Comparison of ENCODE assay signal across 28 mouse cellular contexts in genomic region chr5:72496756-72497155, GRCm38 (mm10). TPM values are rescaled to one million over a fixed set of nuclear protein-coding genes. Genes with fewer than 3 reads are reported as not detected.
"Had no signal": no experiment of that assay in that cellular context is flagged by ENCODE, and none has a peak within 500 bp of the region (broad histone marks: within the 10 kb centered on the region; RNA-seq: fewer than 3 reads in every experiment).

No protein-coding gene starts in this region.

- H3K27ac ChIP-seq: gastrocnemius, adult 2 months; heart, adult 2 months; heart, embryonic 13.5 days; heart, embryonic 15.5 days; hindbrain, embryonic 13.5 days; hindbrain, embryonic 15.5 days; hindbrain, postnatal 0 days; intestine, embryonic 15.5 days; layer of hippocampus, adult 2 months; left cerebral cortex, adult 2 months; limb, embryonic 10.5 days; limb, embryonic 12.5 days had no signal

- DNase-seq: gastrocnemius, adult 2 months; gastrocnemius, postnatal 10 days; gastrocnemius, postnatal 25 days; heart, adult 11 months; heart, adult 2 months; heart, postnatal 10 days; heart, postnatal 36 days; kidney, adult 18-20 months; kidney, adult 8-10 months; kidney, postnatal 10 days; kidney, postnatal 25 days; kidney, postnatal 4 days; liver had no signal

- H3K4me3 ChIP-seq: gastrocnemius, adult 2 months; heart, adult 2 months; heart, embryonic 13.5 days; heart, embryonic 15.5 days; hindbrain, embryonic 13.5 days; hindbrain, embryonic 15.5 days; intestine, embryonic 15.5 days; layer of hippocampus, adult 2 months; left cerebral cortex, adult 2 months; limb, embryonic 10.5 days; limb, embryonic 12.5 days had no signal

- H3K4me1 ChIP-seq: hindbrain, embryonic 13.5 days; hindbrain, embryonic 15.5 days; intestine, embryonic 15.5 days had no signal

- H3K9me3 ChIP-seq: heart, embryonic 13.5 days; heart, embryonic 15.5 days; hindbrain, embryonic 13.5 days; hindbrain, embryonic 15.5 days; intestine, embryonic 15.5 days; limb, embryonic 10.5 days; limb, embryonic 12.5 days had no signal

- H3K27me3 ChIP-seq: heart, embryonic 13.5 days; heart, embryonic 15.5 days had no signal

- H3K36me3 ChIP-seq: heart, embryonic 13.5 days; heart, embryonic 15.5 days; hindbrain, embryonic 13.5 days; hindbrain, embryonic 15.5 days; intestine, embryonic 15.5 days; limb, embryonic 10.5 days; limb, embryonic 12.5 days had no signal

- ATAC-seq: hindbrain, postnatal 0 days; intestine, embryonic 15.5 days; intestine, postnatal 0 days had no signal

- H3K9ac ChIP-seq: heart, embryonic 13.5 days; heart, embryonic 15.5 days; hindbrain, embryonic 13.5 days; hindbrain, embryonic 15.5 days; intestine, embryonic 15.5 days; limb, embryonic 12.5 days had no signal

- H3K4me2 ChIP-seq: heart, embryonic 11.5 days; heart, embryonic 13.5 days; hindbrain, embryonic 13.5 days; hindbrain, embryonic 15.5 days; intestine, embryonic 15.5 days; limb, embryonic 12.5 days; liver, embryonic 11.5 days had no signal

RNA-seq across cellular contexts. Expression of gene Corin, which starts 7.5 kb away (rescaled TPM):
- total RNA-seq: hematopoietic stem cell, adult 5-6 weeks; layer of hippocampus, postnatal 25 days had no signal
